ENCODE assay signal across 7 mouse cellular contexts in genomic region chr5:34335539-34336096, GRCm38 (mm10). TPM values are rescaled to one million over a fixed set of nuclear protein-coding genes. Genes with fewer than 3 reads are reported as not detected.
A peak's percentile ranks its signal among the peaks of the same experiment; 100 is the strongest.
DNase-seq lines count a peak whose midpoint lies in the region; ATAC-seq and TF ChIP-seq lines count a peak whose summit lies in the region.

No protein-coding gene starts in this region.

- WGBS in midbrain, embryonic 15.5 days = 2% methylated on average over 21 of the region's 21 CpGs

- TF ChIP-seq POLR2A in embryonic fibroblast, embryonic 13.5 days (IDR thresholded peaks at IDR 0.05; ENCODE audit: low read depth, low read length) = no peak; the same call in 1 of the 2 replicates

- peak overlapping the region; percentile 90 for H3K4me2 ChIP-seq in midbrain, embryonic 15.5 days

- no peaks in the 10 kb centered on the region for H3K27me3 ChIP-seq in midbrain, embryonic 15.5 days (replicated peaks)

- H3K4me1 ChIP-seq in embryonic fibroblast, embryonic 13.5 days (ENCODE audit: control insufficient read depth, insufficient read depth, low read length) = no peaks in the 10 kb centered on the region; the same call in 1 of the 2 replicates
- H3K4me1 ChIP-seq in midbrain, embryonic 15.5 days = peaks cover 22% of the 10 kb centered on the region

- peak overlapping the region; percentile 66 for H3K4me3 ChIP-seq in embryonic fibroblast, embryonic 13.5 days (ENCODE audit: insufficient read depth, low read length)
- peak overlapping the region; percentile 87 for H3K4me3 ChIP-seq in midbrain, embryonic 15.5 days

- H3K27ac ChIP-seq in embryonic fibroblast, embryonic 13.5 days (ENCODE audit: insufficient read depth, low read length) = peak overlapping the region; percentile 77
- peak overlapping the region; percentile 86 for H3K27ac ChIP-seq in midbrain, embryonic 15.5 days

- H3K9me3 ChIP-seq in midbrain, embryonic 15.5 days = no peaks in the 10 kb centered on the region

- peak; percentile 76 for ATAC-seq in midbrain, embryonic 15.5 days (replicated peaks)

- TF ChIP-seq CTCF in embryonic fibroblast, embryonic 13.5 days (IDR thresholded peaks at IDR 0.05; ENCODE audit: borderline replicate concordance, insufficient read depth, low read length) = no peak

- peak; percentile 48 for DNase-seq in urinary bladder, postnatal 14 days (ENCODE audit: low spot score)
- DNase-seq in urinary bladder, postnatal 36 days (ENCODE audit: low spot score in 2 of 2) = no peak
- peak; percentile 63 for DNase-seq in kidney, postnatal 14 days
- no peak for DNase-seq in gastrocnemius, postnatal 25 days
- no peak for DNase-seq in cerebellum, postnatal 25 days

- H3K36me3 ChIP-seq in midbrain, embryonic 15.5 days (replicated peaks) = no peaks in the 10 kb centered on the region

- peak overlapping the region; percentile 88 for H3K9ac ChIP-seq in midbrain, embryonic 15.5 days

RNA-seq across cellular contexts. Expression of gene Rnf4, which starts 0.5 kb away (rescaled TPM):
- polyA plus RNA-seq in embryonic fibroblast, embryonic 13.5 days (2011; ENCODE audit: insufficient read length, low read depth, missing spikeins) = 166 and 167 TPM in 2 replicates
- 130 and 132 TPM in 2 replicates for polyA plus RNA-seq in midbrain, embryonic 15.5 days (2015; fragmentation: Nextera tagmentation; extraction: Ambion mirVana)
- 10 to 100 TPM; 16.6 to 20.0 TPM for total RNA-seq in gastrocnemius, postnatal 25 days (2021)

RNA-seq across cellular contexts. Expression of gene Fam193a, which starts 34.1 kb away (rescaled TPM):
- polyA plus RNA-seq in embryonic fibroblast, embryonic 13.5 days (2011; ENCODE audit: insufficient read length, low read depth, missing spikeins) = 32.9 and 39.7 TPM in 2 replicates
- polyA plus RNA-seq in midbrain, embryonic 15.5 days (2015; fragmentation: Nextera tagmentation; extraction: Ambion mirVana) = 17.6 and 19.4 TPM in 2 replicates
- total RNA-seq in gastrocnemius, postnatal 25 days (2021) = 10 to 100 TPM; 12.6 to 13.0 TPM

RNA-seq across cellular contexts. Expression of gene Cfap99, which starts 47.2 kb away (rescaled TPM):
- polyA plus RNA-seq in embryonic fibroblast, embryonic 13.5 days (2011; ENCODE audit: insufficient read length, low read depth, missing spikeins) = not detected in 2 replicates
- 0.10 and 0.28 TPM in 2 replicates for polyA plus RNA-seq in midbrain, embryonic 15.5 days (2015; fragmentation: Nextera tagmentation; extraction: Ambion mirVana)
- not detected for total RNA-seq in gastrocnemius, postnatal 25 days (2021)

RNA-seq across cellular contexts. Expression of gene Zfyve28, which starts 47.4 kb away (rescaled TPM):
- 0.62 and 1.0 TPM in 2 replicates for polyA plus RNA-seq in embryonic fibroblast, embryonic 13.5 days (2011; ENCODE audit: insufficient read length, low read depth, missing spikeins)
- polyA plus RNA-seq in midbrain, embryonic 15.5 days (2015; fragmentation: Nextera tagmentation; extraction: Ambion mirVana) = 4.7 and 6.1 TPM in 2 replicates
- under 1 TPM; 0.20 to 0.48 TPM for total RNA-seq in gastrocnemius, postnatal 25 days (2021)

Comparison
In these comparisons a context has a peak if more than half of its experiments do, and no peak if none do; other contexts are left out.
1. DNase-seq: peak in urinary bladder, postnatal 14 days (single experiment) and kidney, postnatal 14 days (single experiment); none in urinary bladder, postnatal 36 days (0 of 2), gastrocnemius, postnatal 25 days (single experiment) and cerebellum, postnatal 25 days (0 of 2).